Mouse (Mus musculus) WW6 (cell line): ENCODE results near the gene Polrmt.
"Not testable (repeated sequence)": the region's sequence is repeated elsewhere in the genome, so short reads cannot be mapped to it uniquely, and the experiment has no call there.

Experiments
- DNase-seq: peaks from one replicate; pipeline ENCODE4 v3.0.0-alpha.2; 2013; ENCODE audit warnings: low read depth, low spot score

The Polrmt gene

DNA sequence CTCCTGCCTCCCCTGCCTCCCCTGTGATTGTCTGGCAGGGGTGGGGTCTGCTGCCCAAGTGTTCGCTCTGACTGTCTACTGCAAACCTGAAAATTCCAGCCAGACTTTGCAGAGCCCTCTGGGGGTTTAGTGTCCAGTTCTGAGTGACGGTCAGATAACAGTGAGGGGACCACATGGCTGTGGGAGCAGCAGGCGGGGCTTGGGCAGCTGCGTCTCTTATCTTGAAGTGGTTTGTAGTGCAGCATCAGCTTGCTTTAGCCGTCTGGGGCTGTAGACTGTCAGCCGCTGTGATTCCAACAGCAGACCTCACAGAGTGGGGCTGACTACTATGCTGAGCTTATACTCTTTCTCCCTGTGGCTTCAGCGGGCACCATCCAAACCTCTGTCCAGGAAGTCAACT, 37.1 kb downstream of the Polrmt start:
- DNase-seq = no peak

DNA sequence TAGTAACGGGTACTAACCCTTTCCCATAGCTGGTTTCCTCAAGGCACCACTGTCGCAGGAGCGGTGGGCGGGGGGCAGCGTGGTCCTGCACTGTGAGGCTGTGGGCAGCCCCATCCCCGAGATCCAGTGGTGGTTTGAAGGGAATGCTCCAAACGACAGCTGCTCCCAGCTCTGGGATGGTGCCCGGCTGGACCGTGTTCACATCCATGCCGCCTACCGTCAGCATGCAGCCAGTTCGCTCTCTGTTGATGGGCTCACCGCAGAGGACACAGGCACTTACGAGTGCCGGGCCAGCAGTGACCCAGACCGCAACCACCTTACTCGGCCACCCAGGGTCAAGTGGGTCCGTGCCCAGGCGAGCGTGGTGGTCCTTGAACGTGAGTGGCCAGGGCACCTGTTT, 37.7 kb downstream of the Polrmt start:
- no peak for DNase-seq

DNA sequence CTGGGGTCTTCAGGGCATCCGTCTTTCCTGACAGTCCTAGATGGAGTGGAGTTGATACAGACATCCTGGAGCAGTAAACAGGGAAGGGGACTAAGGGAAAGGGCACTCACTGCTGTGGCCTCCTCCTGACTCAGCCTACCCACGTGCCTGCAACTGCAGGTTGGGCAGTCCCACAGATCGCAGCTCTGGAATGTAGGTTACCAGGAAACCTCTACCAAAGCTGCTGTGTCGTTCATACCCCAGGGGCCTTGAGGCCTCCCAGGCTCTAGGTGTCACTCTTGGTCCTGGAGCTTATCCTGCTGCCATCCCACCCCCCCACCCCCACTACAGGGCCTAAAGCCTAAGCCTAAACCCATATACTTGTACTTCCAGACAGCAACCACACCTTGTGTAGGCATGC, 38.6 kb downstream of the Polrmt start:
- DNase-seq = no peak

DNA sequence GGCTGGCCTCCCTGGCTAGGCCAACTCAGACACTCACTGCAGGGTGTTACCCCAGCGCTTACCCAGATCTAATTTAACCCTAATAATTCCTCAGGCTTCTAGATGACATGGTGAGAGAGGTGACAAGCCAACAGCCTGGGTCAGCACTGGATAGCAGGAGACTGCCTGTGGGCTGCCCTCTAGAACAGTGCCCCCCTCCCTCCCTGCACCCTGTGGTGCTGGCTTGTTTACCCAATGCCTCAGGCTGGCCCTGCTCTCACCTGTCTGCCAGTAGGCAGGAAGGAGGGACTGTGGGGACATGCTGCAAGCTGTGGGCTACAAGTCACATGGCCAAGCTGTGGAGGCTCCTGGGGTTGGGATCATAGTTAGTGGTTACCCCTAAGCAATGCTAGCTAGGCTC, 39.2 kb downstream of the Polrmt start:
- DNase-seq = no peak

DNA sequence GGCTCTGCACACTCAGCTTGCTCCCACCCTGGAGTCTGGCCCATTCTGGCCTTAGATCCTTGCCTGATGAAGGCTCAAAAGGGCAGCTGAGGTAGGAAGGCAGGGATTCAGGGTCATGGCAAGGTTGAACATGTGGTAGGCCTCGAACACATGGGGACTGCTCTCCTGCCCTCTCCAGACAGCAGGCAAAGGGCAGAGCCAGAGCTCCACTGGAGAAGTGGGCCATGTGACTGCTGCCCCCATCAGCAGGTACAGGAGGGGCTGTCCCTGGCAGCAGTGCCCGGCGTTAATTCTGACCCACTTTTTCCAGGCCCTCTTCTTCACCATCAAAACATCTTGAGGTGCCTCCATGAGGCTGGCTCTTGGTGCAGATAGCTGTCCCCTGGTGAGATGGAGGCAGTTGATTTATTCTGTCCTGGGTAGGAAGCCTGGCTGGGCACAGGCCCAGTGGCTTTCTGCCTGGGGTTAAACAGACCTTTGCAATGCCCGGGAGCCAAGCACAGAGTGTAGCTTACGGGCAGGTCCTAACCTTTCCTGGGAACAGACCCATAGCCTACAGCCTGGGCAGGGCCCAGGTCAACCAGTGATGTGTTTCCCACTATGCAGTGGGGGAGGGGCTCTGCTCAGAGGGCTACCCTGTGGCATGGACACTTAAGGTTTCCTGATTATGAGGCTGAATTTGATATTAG, 39.8 kb downstream of the Polrmt start:
- DNase-seq = no peak

DNA sequence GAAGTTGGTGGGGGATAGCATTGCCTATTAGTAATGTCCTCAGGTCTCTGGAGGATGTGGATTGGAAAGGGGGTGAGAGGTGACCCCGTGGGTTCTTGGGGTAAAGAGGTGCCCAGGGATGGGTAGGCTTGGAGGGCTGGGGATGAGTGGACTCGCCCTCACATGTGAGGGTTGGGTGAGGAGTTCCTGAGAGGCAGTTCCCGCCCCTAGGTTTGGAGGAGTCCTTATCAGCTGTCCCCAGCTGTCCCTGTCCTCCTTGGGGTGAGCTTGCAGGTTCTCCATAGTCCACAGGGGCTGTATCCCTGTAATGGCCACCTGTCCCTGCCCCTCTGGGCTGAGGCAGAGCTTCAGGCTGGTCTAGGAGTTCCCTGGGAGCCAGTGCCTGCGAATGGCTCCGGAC, 40.4 kb downstream of the Polrmt start:
- no peak for DNase-seq

DNA sequence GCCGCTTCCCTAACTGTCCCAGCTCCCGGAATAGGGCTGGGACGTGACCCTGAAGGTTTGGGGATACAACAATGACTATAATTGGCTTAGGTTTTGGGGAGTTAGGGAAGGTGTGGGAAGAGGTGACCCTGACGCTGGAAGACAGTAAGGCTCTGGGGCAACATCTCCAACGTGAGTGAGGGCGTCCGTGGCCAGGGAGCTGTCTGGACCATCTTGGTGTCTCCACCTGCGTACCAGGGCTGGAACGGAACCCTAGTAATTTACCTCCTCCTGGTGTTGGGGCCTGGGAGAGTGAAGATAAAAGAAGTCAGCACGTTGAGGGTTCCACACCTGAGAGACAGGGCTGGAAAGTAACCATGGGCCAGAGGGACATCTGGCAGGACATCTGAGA, 41.4 kb downstream of the Polrmt start:
- DNase-seq = no peak

DNA sequence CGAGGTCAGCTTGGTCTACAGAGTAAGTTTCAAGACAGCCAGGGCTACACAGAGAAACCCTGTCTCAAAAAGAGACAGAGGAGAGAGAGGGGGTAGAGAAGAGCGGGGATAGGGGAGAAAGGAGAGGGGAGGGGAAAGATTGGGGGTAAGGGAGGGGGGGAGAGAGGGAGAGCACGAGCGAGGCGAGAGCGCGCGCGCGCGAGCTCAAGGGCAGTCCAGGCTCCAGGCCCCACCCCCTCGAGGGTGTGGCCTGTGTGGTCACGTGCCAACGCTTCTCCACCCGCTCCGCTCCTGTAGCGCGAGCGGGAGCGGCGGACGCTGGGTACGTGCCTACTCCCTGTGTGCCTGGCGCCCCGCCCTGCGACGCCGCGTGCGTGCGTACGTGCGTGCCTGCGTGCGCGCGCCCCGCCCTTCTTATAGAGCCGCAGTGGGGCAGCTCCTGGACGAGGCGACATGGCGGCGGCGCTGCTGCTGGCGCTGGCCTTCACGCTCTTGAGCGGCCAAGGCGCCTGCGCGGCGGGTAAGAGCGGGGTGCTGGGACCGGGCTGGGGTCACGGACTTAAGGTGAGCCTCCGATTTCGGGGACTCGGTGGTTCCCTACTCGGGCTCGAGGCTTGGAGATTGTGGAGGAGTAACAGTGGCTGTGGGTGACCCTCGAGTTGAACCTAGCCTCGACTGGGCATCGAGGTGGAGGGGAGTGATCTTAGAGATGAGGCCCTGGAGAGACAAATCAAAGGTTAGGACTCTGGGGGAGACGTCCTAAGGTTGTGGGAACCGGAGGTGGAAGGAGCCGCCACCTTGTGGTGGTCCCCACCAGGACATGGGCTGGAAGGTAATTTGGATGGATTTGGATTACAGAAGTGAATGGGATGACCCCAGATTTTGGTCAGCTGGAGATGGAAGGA, 42.1 kb downstream of the Polrmt start, which contains the start of gene Bsg:
Gene Bsg, plus strand, starts transcription at position 427 of the 905 bp plus-strand sequence.
- peak; percentile 99 for DNase-seq

DNA sequence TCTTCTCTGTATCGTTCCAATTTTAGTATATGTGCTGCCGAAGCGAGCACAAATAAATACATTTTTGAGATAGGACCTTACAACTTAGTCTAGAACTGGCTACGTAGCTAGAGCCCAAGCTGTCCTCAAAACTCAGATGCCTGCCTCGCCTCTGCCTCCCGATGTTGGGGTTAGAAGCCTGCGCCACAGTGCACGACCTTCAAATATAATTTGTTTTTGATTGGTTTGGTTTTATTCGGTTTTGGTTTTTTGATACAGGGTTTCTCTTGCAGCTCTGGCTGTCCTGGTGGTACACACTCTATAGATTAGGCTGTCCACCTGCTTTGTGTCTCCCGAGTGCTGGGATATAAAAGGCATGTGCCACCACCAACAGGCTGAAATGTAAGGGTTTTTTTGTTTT, 42.8 kb downstream of the Polrmt start:
- no peak for DNase-seq

DNA sequence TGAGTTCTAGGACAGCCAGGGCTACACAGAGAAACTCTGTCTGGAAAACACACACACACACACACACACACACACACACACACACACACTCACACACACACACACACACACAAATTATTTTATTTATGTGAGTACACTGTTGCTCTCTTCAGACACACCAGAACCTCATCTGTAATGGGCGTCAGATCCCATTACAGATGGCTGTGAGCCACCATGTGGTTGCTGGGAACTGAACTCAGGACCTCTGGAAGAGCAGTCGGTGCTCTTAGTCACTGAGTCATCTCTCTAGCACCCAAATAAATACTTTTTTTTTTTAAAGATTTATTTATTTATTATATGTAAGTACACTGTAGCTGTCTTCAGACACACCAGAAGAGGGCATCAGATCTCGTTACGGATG, 43.4 kb downstream of the Polrmt start:
- not testable (repeated sequence) for DNase-seq

DNA sequence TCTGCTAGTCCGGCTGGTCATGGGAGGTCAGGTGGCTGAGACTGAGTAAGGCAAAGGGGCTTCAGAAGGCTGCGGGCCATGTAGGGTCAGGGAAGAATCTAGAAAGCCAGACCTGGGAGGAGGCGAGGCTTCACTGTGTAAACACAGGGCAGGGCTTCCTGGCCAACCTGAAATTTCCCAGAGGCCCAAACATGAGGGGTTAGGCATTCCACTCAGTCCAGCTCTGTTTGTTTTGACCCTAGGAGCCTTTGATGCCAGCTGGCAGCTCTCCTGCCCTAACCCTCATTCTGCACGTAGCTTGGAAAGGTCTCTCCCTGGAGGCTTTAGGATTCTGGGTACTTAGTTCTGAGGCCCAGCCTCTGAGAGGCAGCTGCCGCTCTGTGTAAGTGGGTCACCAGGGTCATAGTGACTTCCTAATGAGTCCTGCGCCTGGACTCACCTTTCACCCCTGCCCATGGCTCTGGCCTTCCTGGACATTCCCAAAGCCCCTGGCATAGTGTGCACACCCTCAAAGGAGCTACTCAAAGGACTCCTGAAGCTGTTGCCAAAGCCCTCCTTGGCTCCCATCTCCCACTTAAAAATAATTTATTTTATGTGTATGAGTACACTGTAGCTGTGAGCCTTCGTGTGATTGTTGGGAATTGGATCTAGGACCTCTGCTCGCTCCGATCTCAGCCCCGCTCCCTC, 44.8 kb downstream of the Polrmt start:
- no peak for DNase-seq

DNA sequence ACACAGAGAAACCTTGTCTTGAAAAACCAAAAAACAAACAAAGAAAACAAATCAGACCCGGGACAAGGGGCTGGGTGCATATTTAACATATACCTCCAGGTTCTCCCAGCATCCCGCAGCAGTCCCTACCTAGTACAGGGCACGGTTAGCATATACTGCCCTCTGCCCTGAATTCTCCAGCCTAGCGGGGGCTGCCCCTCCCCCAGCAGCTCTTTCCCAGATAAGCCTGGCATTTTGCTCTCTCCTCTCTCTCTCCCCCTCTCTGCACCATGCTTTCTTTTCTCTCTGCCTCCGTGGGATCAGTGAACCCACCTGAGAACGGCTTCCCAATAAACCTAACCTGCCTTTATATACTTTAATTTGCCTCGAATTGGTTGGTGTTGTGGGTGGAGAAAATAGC, 45.7 kb downstream of the Polrmt start:
- no peak for DNase-seq

DNA sequence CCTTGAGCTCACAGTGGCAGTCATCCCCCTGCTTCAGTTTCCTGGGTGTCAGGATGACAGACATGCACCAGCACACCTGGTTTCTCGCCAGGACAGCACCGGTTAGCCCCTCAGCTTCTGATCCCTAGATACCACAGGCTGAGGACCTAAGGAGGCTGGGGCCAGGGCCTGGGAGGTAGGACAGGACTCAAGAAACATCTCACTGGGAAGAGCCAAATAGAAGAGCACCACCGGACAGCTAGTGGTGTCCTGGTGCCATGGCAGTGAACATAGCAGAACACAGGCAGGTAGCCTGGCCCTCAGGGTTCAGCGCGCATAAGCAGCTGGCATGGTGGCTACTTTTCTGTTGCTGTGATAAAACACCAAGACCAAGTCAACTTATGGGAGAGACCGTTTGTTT, 47.9 kb downstream of the Polrmt start:
- DNase-seq = no peak

DNA sequence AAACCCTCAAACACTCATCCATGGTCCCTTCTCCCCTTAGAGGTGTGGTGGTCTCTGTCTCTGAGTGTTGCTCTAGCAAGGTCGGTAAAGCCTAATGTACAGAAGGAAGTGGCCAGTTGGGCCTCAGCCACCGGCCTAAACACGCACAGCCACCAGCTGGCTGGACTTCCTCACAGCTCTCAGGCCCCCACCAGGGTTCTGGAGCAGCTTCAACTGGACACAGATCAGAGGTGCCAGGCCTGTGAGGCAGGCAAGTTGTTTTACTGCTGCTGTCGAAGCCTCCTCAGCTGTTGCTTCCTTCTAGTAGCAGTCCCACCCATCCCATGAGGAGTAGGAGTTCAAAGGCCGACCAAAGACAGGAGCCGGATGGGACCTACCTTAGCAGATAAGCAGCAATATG, 48.5 kb downstream of the Polrmt start:
- DNase-seq = no peak

DNA sequence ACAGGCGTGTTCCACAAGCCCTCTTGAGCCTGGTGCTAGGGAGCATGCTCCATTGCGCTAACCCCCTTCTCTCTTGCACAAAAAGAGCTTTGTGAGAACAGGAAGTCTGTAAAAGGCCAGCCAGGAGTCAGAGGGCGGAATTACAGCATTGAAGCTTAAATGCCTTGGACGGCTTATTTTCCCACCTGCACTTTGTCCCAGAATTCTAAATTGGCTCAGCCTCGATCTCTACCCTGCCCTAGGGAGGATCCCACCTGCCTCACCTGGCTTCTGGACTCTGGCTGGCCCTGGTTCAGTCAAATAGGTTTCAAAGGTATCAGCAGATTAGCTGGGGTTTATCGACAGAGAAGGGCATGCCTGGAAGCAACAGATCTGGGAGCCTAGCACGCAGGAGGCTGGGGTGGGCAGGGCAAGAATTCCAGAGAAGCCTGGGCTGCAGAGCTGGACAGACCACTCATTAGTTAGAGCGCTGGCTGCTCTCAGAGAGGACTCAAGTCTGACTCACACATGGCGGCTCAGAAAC, 50.2 kb downstream of the Polrmt start:
- DNase-seq = no peak

DNA sequence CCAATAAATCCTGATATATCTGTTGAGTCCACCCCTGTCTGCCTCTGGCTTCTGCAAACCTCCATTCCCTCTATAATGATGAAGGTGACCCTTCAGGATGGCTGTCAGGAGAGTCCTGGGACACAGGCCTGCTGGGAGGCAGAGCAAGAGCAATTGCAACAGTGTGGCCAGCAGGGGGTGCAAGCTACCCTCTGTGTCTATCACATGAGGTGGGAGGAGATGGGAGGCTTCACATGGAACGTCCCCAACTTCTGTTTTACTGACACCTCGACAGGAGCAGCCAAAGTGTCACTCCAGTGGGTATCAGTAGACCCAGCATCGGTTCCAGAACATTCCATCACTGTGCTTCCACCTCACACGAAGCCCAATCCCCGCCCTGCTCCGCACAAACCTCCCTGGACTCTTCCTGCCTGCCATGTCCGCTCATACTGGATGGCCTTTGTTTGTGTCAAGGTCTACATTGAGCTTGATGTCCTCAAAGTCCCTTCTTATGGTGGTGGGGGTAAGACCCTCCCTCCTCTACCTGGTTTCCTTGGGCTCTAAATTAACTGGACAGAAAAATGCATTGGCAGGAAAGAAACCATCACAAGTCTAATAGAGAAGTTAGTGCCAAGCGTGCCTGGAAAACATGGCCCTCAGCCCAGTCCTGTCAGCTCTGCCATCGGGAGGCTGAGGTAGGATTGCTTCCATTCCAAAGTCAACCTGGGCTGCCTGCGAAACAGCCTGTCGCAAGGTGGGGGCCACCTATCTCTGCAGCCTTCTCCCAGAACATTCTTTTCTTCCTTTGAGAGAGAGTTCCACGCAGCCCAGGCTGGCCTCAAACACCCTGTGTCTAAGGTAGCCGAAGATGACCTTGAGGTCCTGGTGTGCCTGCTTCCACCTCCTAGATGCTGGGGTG, 50.9 kb downstream of the Polrmt start:
- DNase-seq = peak; percentile 48

DNA sequence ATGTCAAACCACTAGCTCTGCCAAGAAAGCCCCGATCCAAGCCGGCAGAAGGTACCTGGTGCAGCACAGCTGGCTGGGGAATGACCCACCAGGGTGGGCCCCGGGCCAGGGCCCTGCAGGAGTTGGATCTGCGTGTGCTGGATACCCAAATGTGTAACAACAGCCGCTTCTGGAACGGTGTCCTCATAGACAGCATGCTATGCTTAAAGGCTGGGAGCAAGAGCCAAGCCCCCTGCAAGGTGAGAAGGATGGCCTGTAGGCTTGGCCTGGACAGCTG, 52.1 kb downstream of the Polrmt start:
- no peak for DNase-seq

DNA sequence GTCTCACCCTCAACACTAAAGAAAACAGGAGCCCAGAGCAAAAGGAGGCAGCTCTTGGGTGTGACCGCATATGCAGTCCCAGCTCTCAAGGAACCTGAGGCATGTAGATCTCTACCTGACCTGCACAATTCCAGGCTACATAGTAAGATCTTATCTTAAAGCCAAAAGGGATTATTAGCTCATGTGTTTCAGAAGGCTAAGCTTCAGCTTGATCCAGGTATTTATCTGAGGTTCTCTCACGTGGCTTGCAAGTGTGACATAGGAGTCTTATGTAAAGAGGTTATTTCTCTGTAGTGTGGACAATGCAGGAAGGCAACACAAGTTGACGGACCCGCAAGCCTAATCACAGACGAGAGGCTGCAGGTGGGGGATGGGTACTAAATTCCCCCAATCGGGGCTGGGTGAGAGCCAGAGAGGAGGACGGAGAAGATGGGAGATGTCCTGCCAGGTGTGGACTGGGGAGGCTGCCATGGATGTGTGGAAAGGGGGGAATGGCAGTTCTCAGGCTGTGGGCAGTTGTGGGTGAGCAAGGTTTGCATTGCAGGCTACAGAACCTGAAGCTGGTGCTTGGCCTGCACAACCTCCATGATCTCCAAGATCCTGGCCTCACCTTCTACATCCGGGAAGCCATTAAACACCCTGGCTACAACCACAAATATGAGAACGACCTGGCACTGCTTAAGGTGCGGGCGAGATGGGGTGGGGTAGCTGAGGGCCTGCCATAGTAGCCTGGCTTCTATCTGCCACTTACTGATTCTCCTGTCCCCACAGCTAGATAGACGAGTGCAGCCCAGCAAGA, 52.6 kb downstream of the Polrmt start:
- no peak for DNase-seq

DNA sequence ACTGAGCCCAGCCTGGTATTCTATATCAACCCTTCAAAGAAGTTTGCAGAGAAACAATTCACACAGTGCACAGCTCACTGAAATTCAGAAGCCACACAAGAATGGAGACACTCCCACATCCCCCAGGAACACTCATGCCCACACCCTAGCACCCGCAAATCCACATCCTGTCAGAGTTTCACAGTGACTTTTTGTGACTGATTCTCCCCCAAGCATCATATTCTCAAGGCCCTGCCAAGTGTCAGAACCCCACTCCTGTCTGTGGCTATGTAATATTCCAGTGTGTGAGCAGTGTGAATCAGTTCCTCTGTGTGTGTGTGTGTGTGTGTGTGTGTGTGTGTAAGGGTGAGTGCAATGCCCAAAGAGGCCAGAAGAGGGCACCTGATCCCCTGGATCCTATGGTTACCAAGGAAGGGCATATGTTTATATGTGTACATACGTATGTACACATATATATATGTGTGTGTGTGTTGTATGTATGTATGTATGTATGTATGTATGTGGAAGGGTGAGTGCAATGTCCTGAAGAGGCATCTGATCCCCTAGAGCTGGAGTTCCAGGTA, 54.3 kb downstream of the Polrmt start:
- DNase-seq = no peak

DNA sequence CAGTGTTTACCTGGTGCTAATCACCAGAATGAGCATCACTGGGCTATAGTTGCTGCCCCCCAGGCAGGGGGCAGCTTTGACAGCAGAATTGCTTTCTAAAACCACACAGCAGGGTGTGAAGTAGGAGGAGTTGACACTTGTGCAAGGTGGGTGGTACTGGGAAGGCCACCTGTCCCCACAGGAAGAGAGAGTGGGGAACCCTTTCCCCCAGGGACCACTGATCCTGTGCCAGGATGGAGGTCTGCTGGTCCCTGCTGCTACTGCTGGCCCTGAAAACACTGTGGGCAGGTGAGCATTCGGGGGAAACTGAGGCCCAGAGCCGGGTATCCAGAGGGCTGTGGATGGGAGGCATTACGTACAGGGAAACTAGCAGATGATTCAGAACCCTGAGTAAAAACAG, 57.2 kb downstream of the Polrmt start:
- no peak for DNase-seq
